Mouse (Mus musculus) cerebellum, adult 9-11 months (tissue): ENCODE measurements around the gene Cept1.

Source experiments
- DNase-seq: peaks from one replicate; pipeline ENCODE4 v3.0.0; 2022

Gene Cept1

DNA sequence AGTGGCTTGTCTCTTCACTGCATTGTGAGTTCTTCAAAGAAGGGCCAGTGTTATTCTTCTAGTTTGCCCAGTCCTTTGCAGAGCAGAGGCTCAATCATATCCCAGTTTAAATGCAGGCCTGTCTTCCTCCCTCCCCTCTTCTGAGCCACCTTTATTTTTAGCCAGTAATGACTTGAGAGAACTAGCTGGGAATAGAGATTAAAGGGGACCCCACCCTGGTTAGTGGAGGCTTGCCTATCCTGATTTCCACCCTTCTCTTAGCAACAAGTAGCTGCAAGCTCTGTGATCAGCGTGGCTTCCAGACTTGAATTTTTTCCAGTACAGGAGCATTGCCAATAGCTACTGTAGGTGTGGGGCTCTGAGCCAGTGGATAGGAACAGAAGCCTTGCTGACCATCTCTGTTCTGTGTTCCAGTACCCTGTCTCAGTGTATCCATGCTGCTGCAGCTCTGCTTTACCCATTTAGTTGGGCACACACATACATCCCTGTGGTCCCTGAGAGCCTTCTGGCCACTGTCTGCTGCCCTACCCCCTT, 53.1 kb downstream of the Cept1 start:
- DNase-seq, result no peak

DNA sequence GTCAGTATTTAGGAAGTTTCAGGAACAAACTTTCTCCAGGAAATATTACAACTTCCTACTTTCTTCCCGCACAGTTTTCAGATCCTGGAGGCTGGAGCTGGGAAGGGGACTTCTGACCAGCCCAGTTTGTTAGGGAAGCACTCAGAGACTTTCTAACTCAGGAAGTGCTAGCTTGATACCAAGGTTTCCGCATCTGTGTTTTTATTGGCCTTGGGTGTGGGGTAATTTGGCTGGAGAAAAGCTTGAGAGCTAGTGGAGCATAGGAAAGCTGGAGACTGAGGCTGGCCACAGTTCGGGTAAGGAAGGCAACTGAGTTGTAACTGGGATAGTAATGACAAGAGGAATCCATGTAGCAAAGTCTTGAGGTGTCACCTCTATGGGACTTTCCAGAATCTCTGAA, 53.7 kb downstream of the Cept1 start:
- DNase-seq, result no peak

DNA sequence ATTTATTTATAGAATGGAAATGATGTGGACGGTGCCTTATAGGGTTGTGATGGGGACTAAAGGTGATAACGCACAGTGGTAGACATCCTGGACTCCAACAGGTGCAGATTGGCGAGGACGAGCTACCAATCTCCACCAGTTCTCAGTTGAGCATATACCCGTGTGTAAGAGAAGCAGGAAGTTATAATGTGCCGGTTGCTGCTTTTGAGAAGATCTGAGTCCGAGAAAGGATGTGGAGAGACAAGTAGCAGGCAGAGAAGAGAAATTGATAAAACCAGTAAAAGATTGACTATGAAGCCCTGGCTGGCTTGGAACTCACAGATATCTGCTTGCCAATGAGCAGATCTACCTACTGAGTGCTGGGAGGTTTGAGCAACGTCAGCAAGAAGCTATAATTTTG, 54.4 kb downstream of the Cept1 start:
- no peak for DNase-seq

DNA sequence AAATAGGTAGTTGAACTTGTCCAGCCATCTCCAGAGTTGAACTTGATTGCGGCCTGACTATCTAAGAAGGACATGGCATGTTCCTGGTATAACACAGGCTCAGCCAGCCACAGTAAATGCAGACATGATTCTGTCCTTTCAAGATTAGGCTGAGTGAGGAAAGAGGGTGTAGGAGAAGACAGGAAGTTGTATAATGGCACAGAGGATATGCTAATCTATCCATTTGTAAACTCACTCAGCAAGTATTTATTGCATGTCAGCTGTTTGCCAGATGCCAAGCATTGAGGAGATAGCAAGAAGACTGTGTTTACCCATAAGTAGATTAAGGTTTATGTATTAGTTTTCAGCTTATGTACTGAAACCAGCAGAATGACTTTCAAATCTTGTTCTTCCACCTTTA, 54.9 kb downstream of the Cept1 start:
- no peak for DNase-seq

DNA sequence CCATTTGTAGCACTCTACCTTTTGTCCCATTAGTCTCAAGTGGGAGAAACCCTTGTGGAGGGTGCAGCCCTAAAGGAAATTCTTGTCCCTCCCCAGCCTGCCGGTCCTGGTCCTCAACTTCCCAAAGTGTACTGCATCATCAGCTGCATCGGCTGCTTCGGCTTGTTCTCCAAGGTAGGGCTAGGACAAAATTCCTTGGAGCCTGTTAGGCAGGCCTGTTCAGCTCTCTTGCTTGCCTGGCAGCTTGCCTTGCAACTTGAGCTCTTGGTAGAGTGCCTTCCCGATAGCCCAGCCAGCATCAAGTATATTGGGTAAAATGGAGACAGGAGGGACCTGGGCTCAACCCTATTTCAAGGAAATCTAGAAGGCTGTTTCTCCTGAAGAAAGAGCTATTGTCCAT, 57.4 kb downstream of the Cept1 start:
- no peak for DNase-seq

DNA sequence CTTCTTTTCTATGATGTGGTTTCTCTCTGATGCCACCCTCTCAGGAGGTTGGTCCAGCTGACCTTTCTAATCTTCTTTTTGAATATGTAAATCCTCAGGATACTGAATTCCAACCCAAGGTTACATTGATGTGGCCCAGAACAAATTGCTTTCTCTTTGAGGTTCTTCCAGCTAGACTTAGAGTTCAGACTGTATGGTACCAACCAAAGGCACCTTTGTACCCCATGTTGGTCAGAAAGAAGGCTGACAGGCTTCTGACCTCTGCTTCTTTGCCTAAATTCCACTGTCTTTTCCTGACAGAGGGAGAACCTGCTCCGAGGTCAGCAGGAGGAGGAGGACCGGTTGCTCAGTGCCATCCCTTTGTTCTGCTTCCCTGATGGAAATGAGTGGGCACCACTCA, 60.1 kb downstream of the Cept1 start:
- DNase-seq, result no peak

DNA sequence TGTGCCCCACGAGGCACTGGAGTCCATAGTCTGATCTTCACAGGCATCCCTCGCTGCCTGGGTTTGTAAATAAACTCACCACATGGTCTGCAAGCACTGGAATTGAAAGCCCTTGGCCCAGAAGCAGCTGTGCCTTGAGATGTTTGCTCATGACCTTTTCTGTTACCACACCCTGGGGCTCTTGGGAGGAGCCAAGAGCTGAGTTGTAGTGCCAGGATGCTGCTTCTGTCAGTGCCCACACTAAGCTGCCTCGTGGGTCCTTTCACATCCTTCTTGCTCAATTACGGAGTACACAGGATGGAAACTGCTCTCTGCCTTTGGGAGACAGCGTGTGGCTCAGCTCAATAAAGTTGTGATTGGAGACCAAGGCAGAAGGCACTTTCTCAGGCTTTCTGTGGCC, 61.8 kb downstream of the Cept1 start:
- no peak for DNase-seq

DNA sequence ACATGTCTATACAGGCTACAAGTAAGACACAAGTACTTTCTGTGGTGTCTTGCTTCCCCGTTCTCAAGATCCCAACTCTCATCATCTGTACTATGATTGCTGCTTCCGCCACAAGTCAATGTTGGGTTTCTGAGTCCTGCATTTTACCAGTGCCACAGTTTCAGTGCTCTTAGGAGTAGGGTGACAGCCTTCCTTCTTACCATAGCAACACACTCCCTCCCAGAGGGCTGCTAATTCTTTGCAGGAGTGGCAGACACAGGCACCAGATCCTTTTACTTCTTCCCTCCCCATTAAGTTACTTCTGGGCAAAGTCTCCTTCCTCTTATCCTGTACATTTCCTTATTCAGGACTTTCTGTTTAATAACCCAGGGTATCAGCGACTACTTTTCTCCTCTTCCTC, 62.7 kb downstream of the Cept1 start:
- no peak for DNase-seq

DNA sequence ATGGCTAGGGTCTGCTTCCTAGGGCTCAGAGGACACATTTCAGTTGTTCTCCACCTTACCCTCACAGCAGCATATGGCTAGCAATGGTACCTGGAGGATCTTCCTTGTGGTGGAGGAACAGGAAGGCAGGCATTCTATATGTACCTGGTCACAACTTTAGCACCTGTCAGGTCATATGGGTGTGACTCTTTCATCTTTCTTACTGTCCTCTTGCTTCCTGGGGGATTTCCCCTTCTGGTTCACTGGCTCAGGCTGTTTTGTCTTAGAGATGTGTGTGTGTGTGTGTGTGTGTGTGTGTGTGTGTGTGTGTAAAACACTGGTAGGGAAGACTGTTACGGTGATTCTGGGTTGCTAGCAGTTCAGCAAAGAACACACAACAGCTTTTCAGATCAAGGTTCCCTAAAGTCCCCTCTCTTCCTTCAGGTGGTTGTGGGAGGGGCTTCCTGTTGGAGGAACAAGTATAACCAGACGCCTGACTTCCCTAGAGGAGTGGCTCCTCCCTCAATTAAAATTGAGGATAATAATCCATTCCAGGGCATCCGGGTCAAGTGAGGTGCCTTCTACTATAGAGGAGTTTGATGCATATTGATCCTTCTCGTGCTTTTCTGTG, 63.7 kb downstream of the Cept1 start:
- no peak for DNase-seq

DNA sequence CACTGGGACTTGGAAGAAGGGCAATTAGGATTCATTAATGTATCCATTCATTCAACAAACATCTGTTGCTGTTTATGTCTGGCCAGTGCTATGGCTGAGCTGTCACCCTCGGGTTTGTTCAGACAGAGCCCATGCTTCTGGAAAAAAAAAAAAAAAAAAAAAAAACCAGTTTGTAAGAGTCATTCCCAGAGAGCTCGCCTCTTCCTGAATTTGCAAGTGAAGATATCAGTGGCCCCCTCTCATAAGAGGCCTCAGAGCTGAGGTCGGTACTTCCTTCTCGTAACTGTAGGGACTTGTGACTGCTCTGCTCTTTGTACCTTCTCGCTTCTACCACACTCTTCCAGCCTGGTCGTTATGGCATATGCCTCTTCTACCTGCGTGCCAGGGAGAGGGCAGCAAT, 64.3 kb downstream of the Cept1 start:
- DNase-seq, result no peak

DNA sequence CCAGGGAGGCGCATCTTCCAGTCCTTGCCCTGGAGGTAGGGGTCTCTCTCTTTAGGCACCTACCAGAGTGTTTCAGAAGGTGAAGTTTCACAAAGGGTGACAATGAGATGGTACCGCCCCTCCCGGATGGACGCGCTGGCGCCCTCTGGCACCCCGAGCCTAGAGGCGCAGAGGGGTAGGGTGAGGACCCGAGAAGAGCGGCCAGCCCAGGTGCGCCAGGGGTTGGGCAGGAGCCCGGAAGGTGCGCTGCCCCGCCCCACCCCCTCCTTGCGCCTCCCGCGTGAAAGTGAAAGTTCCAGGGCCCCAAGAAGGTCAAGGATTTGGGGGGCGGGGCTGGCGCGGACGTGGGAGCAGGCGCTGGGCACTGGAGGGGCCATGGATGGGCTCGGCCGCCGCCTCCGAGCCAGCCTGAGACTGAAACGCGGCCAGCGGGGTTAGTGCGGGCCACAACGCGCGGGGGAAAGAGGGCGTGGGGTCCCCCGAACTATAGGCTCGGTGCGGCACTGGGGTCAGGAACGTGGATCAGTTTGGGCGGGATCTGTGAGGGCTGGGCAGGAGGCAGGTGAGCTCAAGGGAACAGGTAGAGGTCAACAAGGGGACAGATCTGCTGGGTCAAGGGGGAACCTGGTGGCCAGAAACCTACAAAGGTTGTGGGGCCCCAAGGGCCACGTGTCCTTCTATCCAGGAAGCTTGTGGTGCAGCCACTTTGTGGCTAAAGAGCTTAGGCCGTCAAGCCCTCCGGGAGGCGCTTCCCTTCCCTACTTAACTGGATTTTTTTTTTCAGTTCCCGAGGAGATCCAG, 65.1 kb downstream of the Cept1 start, which contains the start of gene Dennd2d:
Gene Dennd2d, plus strand, starts transcription at position 125 of the 801 bp plus-strand sequence.
- DNase-seq, result no peak

DNA sequence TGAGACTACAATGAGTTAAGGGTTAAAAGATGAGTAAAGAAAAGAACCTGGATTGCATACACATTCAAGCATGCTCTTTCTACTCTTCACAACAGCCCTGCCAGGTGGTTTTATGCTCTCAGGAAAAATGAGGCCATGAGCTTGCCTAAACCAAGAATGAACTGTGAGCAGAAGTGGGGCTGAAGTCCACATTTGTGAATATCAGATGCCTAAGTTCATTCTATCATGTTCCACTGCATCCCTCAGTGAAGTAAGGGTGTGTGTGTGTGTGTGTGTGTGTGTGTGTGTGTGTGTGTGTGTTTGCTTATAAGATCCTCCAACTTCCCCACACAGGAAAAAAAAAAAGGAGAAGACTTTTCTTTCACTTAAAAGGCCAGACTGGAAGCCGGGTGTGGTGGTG, 70.7 kb downstream of the Cept1 start:
- no peak for DNase-seq

DNA sequence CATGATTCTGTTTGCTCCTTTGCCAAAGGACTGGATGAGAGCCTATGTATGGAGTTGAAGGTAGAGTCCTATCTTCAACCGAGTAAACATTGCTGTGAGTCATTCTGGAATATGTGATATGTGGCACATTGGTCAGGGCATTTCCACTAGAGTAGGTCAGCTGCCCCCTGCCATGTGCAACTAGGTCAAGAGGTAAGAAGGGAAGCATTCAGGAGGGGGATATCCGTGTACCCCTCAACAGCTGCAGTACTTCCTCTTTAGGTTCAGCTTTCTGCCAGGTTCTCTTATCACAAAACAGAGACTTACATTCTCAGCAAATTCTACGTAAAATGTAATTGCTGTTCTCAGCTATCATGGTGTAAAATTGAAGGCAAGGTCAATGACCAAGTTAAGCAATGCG, 73.4 kb downstream of the Cept1 start:
- no peak for DNase-seq

DNA sequence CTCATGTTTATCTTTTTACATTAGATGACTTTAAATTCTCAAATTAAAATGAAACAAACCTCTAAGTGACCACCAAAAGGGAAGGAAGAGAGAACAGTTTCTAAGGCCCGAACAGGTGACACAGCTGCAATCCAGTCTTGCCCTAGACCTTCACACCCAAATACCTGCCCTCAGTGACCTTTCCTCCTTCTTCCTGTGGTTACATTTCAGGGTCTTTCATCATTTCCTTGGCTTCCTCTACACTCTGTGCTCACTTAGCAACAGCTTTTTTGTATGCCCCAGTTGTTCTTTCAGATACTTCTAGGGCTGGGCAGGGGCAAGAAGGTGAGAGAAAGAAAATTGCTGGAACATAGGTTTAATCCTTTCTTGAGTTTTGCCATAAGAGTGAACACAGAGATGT, 82.9 kb downstream of the Cept1 start:
- DNase-seq, result no peak

DNA sequence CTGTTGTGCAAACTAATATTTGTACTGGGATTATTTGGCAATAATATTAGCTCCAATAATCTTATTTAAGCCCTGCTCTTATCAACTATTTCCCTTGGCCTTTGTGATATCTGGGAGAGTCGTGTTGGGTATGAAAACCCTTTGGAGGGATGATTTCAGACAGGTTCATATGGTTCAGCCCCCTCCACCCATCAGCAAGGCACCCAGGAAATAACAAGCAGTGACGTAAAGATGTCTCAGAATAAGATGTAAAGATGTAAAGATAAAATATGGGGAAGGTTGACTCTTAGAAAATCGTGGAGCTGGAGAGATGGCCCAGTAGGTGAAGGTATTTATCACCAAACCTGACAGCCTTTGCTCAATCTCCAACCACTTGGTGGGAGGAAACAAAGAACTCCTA, 85.1 kb downstream of the Cept1 start:
- no peak for DNase-seq

DNA sequence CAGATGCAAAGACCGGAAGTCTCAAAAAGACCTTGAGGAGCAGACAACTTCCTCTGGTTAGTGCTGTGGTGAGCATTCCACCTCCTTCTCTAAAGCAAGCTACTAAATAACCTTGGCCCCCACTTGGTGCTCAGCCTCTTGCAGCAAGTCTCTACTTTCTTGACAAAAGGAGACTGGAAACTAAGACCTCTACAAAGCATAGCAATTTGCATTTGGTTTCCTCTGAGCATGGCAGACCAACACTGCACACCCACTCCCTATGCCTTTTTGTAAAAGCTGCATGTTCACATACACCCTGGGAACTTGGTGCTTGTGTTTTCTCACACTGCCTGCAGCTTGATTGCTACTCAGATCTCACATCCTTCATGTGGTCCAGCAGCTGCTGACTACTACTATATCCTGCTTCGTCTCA, 85.5 kb downstream of the Cept1 start:
- no peak for DNase-seq

DNA sequence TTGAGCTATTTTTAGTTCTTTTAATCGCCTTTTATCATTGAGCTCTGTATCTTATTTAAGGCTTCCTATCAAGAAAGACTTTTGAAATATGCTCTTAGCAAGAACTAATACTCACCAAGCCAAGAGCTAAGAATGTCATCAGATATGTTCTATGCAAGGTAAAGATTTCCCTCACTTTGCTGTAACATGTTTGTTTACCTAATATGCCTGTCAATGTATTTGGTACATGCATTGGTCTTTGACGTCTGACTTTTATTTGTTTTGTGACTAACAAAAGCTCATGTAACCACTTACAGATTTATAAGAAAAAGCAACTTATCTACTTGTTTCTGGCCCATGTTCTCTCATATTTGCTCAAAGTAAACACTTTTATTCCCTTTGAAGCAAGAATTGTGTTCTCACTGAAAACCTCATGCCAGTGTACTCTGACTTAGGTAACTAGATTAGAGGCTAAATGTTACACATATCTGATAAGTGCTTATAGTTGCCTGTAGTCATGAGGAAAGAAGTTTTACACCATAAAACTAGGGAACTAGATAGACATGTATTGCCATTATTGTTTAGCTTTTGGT, 90.2 kb downstream of the Cept1 start:
- no peak for DNase-seq

DNA sequence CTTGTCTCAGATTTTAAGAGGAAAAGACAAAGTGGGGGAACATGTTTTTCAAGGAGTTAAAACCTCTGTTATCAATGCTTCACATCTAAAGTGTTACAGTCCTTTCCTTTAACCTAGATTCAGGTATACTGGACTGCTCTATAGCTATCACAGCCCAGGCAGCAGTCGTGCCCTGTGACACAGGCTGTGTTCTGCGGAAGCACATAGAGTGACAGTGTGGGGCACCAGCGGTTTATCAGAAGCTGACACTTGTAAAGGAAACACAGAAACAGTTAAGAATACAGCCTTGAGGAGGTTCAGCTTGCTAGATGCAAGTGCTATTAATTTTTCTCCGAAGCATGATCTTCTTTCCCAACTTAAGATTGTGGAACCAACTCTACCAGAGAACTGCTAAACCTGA, 95.0 kb downstream of the Cept1 start:
- no peak for DNase-seq
